Mouse (Mus musculus) gastrocnemius, postnatal 14 days (tissue): ENCODE results near the gene Comp. TPM values are rescaled to one million over a fixed set of nuclear protein-coding genes. Genes with fewer than 3 reads are reported as not detected.

Experiments
- DNase-seq: peaks from one replicate; pipeline ENCODE4 v3.0.0; 2021; ENCODE audit warnings: mixed read lengths
- intact Hi-C: fragments of 180-260 bp; cut with DNase I; formaldehyde crosslinking; loops from one replicate; pipeline ENCODE4 v1.15.1; 2025; ENCODE audit warnings: low total_unique reads
- total RNA-seq, 2 experiments: library from RNA; stranded (reverse); gene quantifications; 2 replicates each; pipeline ENCODE4 v1.2.3; 2021

The Comp gene
- total RNA-seq, 2 experiments from 2014 or later, result 18.6 to 19.6 TPM

- intact Hi-C loops, result no loop called here
- DNase-seq, result no peak
Measured at GRCm38 (mm10) chr8:70351035-70351999, 22.0 kb upstream of the Comp start.

- no peak for DNase-seq
- intact Hi-C loops, result no loop called here
Measured at GRCm38 (mm10) chr8:70352000-70352384, 21.4 kb upstream of the Comp start.

- peak; percentile 47 for DNase-seq
- intact Hi-C loops, result no loop called here
Measured at GRCm38 (mm10) chr8:70352657-70353151, 20.7 kb upstream of the Comp start.

- peak; percentile 100 for DNase-seq
- intact Hi-C loops, result no loop called here
Measured at GRCm38 (mm10) chr8:70353194-70353817, 20.1 kb upstream of the Comp start, which contains the start of gene Upf1. TSS of gene Upf1 (minus strand) at chr8:70353278.

- intact Hi-C loops, result no loop called here
- no peak for DNase-seq
Measured at GRCm38 (mm10) chr8:70354004-70354403, 19.4 kb upstream of the Comp start.

GRCm38 (mm10) chr8:70356111-70356510 lies 17.2 kb upstream of the Comp start:
- DNase-seq, result no peak
- intact Hi-C loops, result no loop called here

GRCm38 (mm10) chr8:70359411-70359810 lies 13.9 kb upstream of the Comp start:
- peak; percentile 76 for DNase-seq
- intact Hi-C loops, result no loop called here

- no peak for DNase-seq
- intact Hi-C loops, result no loop called here
Measured at GRCm38 (mm10) chr8:70360769-70361168, 12.6 kb upstream of the Comp start.

- peak; percentile 40 for DNase-seq
- intact Hi-C loops, result no loop called here
Measured at GRCm38 (mm10) chr8:70361484-70362032, 11.8 kb upstream of the Comp start.

GRCm38 (mm10) chr8:70364066-70364465 lies 9.3 kb upstream of the Comp start:
- peak; percentile 34 for DNase-seq

GRCm38 (mm10) chr8:70366588-70366987 lies 6.8 kb upstream of the Comp start:
- DNase-seq, result no peak
- intact Hi-C loops, result no loop called here

More at GRCm38 (mm10) chr8:70364066-70364465, 9.3 kb upstream of the Comp start:
- intact Hi-C loops, result no loop called here

GRCm38 (mm10) chr8:70370476-70370875 lies 2.9 kb upstream of the Comp start:
- DNase-seq, result peak; percentile 33
- intact Hi-C loops, result no loop called here

- no peak for DNase-seq
- intact Hi-C loops, result no loop called here
Measured at GRCm38 (mm10) chr8:70371951-70372350, 1.4 kb upstream of the Comp start.

- DNase-seq, result peak; percentile 84
- intact Hi-C loops, result no loop called here
Measured at GRCm38 (mm10) chr8:70374318-70374927, 1.1 kb downstream of the Comp start.

GRCm38 (mm10) chr8:70375212-70375859 lies 2.0 kb downstream of the Comp start:
- intact Hi-C loops, result no loop called here
- DNase-seq, result no peak

- no peak for DNase-seq
- intact Hi-C loops, result no loop called here
Measured at GRCm38 (mm10) chr8:70376275-70376741, 3.0 kb downstream of the Comp start.

- no peak for DNase-seq
- intact Hi-C loops, result no loop called here
Measured at GRCm38 (mm10) chr8:70377049-70377448, 3.7 kb downstream of the Comp start.

- no peak for DNase-seq
- intact Hi-C loops, result no loop called here
Measured at GRCm38 (mm10) chr8:70380069-70380468, 6.7 kb downstream of the Comp start.

- intact Hi-C loops, result no loop called here
Measured at GRCm38 (mm10) chr8:70383287-70383686, 9.9 kb downstream of the Comp start.

More at GRCm38 (mm10) chr8:70383287-70383686, 9.9 kb downstream of the Comp start:
- DNase-seq, result peak; percentile 77
